ENCODE assay signal across 8 mouse cellular contexts in the genomic region with DNA sequence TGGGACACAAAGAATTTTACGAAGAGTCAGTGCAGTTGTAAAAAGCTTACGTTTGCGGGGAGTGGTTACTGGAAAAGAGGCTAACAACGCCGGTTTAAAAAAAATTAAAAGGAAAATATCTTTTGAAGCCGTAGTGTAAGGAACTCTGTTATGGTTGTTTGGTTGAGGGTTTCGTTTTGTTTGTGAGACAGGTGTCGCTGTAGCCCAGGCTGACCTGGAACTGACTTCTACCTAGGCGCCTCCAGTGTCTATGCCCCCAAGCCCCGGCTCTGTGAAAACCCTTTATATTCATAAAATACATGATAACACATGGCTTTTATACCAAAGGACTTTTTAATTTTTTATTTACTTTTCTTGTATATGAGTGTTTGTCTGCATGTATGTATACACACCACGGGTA. TPM values are rescaled to one million over a fixed set of nuclear protein-coding genes. Genes with fewer than 3 reads are reported as not detected.
DNase-seq lines count a peak whose midpoint lies in the region; ATAC-seq and TF ChIP-seq lines count a peak whose summit lies in the region.

No protein-coding gene starts in this region.

- WGBS in embryonic facial prominence, embryonic 11.5 days = 5% methylated on average over 11 of the region's 11 CpGs
- 2% methylated on average over 11 of the region's 11 CpGs for WGBS in hindbrain, postnatal 0 days
- WGBS in lung, postnatal 0 days = under 1% methylated on average over 11 of the region's 11 CpGs
- under 1% methylated on average over 11 of the region's 11 CpGs for whole genome bisulfite sequencing in stomach, embryonic 15.5 days

- no peaks in the 10 kb centered on the region for H3K36me3 ChIP-seq in embryonic facial prominence, embryonic 11.5 days (replicated peaks; ENCODE audit: control insufficient read depth, insufficient read depth, low read depth, low read length)
- H3K36me3 ChIP-seq in hindbrain, postnatal 0 days (ENCODE audit: insufficient read depth, low read length) = no peaks in the 10 kb centered on the region
- H3K36me3 ChIP-seq in lung, postnatal 0 days (ENCODE audit: insufficient read depth, low read length) = no peaks in the 10 kb centered on the region
- H3K36me3 ChIP-seq in stomach, embryonic 15.5 days = 0 out of 2 replicates have a peak, but pooled peaks cover 3% of the 10 kb centered on the region

- TF ChIP-seq EP300 in lung, postnatal 0 days (IDR thresholded peaks at IDR 0.05) = no peak

- ATAC-seq in embryonic facial prominence, embryonic 11.5 days (replicated peaks; ENCODE audit: insufficient number of reproducible peaks, low FRiP score, low TSS enrichment, low read depth) = no peak; the same call in 1 of the 2 replicates
- ATAC-seq in hindbrain, postnatal 0 days = no peak
- ATAC-seq in lung, postnatal 0 days = peak; percentile 50
- peak; percentile 40; the same call in 1 of the 2 replicates for ATAC-seq in stomach, embryonic 15.5 days (ENCODE audit: insufficient read depth, low FRiP score, low read depth)

- H3K27me3 ChIP-seq in embryonic facial prominence, embryonic 11.5 days (ENCODE audit: control insufficient read depth, insufficient read depth, low read length) = no peaks in the 10 kb centered on the region
- no peaks in the 10 kb centered on the region for H3K27me3 ChIP-seq in hindbrain, postnatal 0 days (ENCODE audit: insufficient read depth, low read length)
- no peaks in the 10 kb centered on the region for H3K27me3 ChIP-seq in lung, postnatal 0 days (replicated peaks; ENCODE audit: insufficient read depth, low read length)
- H3K27me3 ChIP-seq in stomach, embryonic 15.5 days (replicated peaks) = no peaks in the 10 kb centered on the region

- peak overlapping the region; percentile 69 for H3K9ac ChIP-seq in embryonic facial prominence, embryonic 11.5 days (replicated peaks; ENCODE audit: low read length)
- peak overlapping the region; percentile 51 for H3K9ac ChIP-seq in hindbrain, postnatal 0 days (replicated peaks; ENCODE audit: low read length)
- H3K9ac ChIP-seq in lung, postnatal 0 days (replicated peaks; ENCODE audit: low read depth) = peak overlapping the region; percentile 43
- peak overlapping the region; percentile 64 for H3K9ac ChIP-seq in stomach, embryonic 15.5 days

- H3K27ac ChIP-seq in embryonic facial prominence, embryonic 11.5 days (replicated peaks; ENCODE audit: low read depth, low read length) = no peak overlapping the region
- no peak overlapping the region for H3K27ac ChIP-seq in hindbrain, postnatal 0 days
- H3K27ac ChIP-seq in lung, postnatal 0 days (ENCODE audit: low read length) = peak overlapping the region; percentile 16; the same call in 1 of the 2 replicates
- peak overlapping the region; percentile 70; the same call in 1 of the 2 replicates for H3K27ac ChIP-seq in stomach, embryonic 15.5 days

- H3K4me3 ChIP-seq in embryonic facial prominence, embryonic 11.5 days (ENCODE audit: low read depth, low read length) = peak overlapping the region; percentile 69
- peak overlapping the region; percentile 72 for H3K4me3 ChIP-seq in hindbrain, postnatal 0 days (ENCODE audit: low read length)
- H3K4me3 ChIP-seq in lung, postnatal 0 days (ENCODE audit: low read depth, low read length) = peak overlapping the region; percentile 67
- H3K4me3 ChIP-seq in stomach, embryonic 15.5 days (replicated peaks) = peak overlapping the region; percentile 89

- no peaks in the 10 kb centered on the region for H3K4me1 ChIP-seq in embryonic facial prominence, embryonic 11.5 days (ENCODE audit: control insufficient read depth, insufficient read depth, low read length)
- H3K4me1 ChIP-seq in hindbrain, postnatal 0 days (ENCODE audit: insufficient read depth, low read length) = no peaks in the 10 kb centered on the region
- peaks cover 3% of the 10 kb centered on the region; the same call in 1 of the 2 replicates for H3K4me1 ChIP-seq in lung, postnatal 0 days (ENCODE audit: insufficient read depth, low read depth, low read length)
- no peaks in the 10 kb centered on the region for H3K4me1 ChIP-seq in stomach, embryonic 15.5 days

- DNase-seq in retina, embryonic 14.5 days (ENCODE audit: low spot score) = peak; percentile 26
- DNase-seq in retina, postnatal 1 day = no peak
- DNase-seq in embryonic facial prominence, embryonic 11.5 days (ENCODE audit: low spot score) = peak; percentile 29
- DNase-seq in hindbrain, postnatal 0 days (ENCODE audit: low spot score) = peak; percentile 24
- DNase-seq in lung, postnatal 0 days (ENCODE audit: low spot score) = no peak
- DNase-seq in left cerebral cortex, adult 18-20 months (ENCODE audit: low spot score in 2 of 2) = no peak
- no peak for DNase-seq in testis, postnatal 14 days (ENCODE audit: low spot score)

- no peaks in the 10 kb centered on the region for H3K9me3 ChIP-seq in embryonic facial prominence, embryonic 11.5 days (replicated peaks; ENCODE audit: control insufficient read depth, low read length)
- no peaks in the 10 kb centered on the region for H3K9me3 ChIP-seq in hindbrain, postnatal 0 days (ENCODE audit: low read length)
- H3K9me3 ChIP-seq in lung, postnatal 0 days (ENCODE audit: low read length) = no peaks in the 10 kb centered on the region
- no peaks in the 10 kb centered on the region for H3K9me3 ChIP-seq in stomach, embryonic 15.5 days

- H3K4me2 ChIP-seq in embryonic facial prominence, embryonic 11.5 days (ENCODE audit: low read depth, low read length) = peak overlapping the region; percentile 52
- H3K4me2 ChIP-seq in hindbrain, postnatal 0 days (ENCODE audit: low read depth, low read length) = peak overlapping the region; percentile 84
- H3K4me2 ChIP-seq in lung, postnatal 0 days (replicated peaks; ENCODE audit: low read depth, low read length) = peak overlapping the region; percentile 70
- peak overlapping the region; percentile 85 for H3K4me2 ChIP-seq in stomach, embryonic 15.5 days

- TF ChIP-seq CTCF in hindbrain, postnatal 0 days (IDR thresholded peaks at IDR 0.05; ENCODE audit: low read depth) = peak; percentile 44
- TF ChIP-seq CTCF in lung, postnatal 0 days (IDR thresholded peaks at IDR 0.05) = peak; percentile 26

RNA-seq across cellular contexts. Expression of a gene that starts 0.5 kb away (rescaled TPM):
- 44.8 and 46.4 TPM in 2 replicates for polyA plus RNA-seq in embryonic facial prominence, embryonic 11.5 days (2014; fragmentation: Nextera tagmentation; extraction: Ambion mirVana)
- 4.5 and 5.3 TPM in 2 replicates for total RNA-seq in hindbrain, postnatal 0 days (2014; rRNA removed)
- 9.7 and 10.2 TPM in 2 replicates for polyA plus RNA-seq in hindbrain, postnatal 0 days (2015; fragmentation: Nextera tagmentation; extraction: Ambion mirVana)
- 4.7 and 5.6 TPM in 2 replicates for polyA plus RNA-seq in lung, postnatal 0 days (2015; fragmentation: Nextera tagmentation; extraction: Ambion mirVana)
- polyA plus RNA-seq in stomach, embryonic 15.5 days (2015; fragmentation: Nextera tagmentation; extraction: Ambion mirVana) = 33.4 and 34.0 TPM in 2 replicates
- total RNA-seq in left cerebral cortex, adult 18-20 months (2021) = 1 to 10 TPM; 1.6 to 1.8 TPM

RNA-seq across cellular contexts. Expression of a gene that starts 7.1 kb away (rescaled TPM):
- 5.0 and 5.9 TPM in 2 replicates for polyA plus RNA-seq in embryonic facial prominence, embryonic 11.5 days (2014; fragmentation: Nextera tagmentation; extraction: Ambion mirVana)
- 26.6 and 36.6 TPM in 2 replicates for total RNA-seq in hindbrain, postnatal 0 days (2014; rRNA removed)
- 12.5 and 12.9 TPM in 2 replicates for polyA plus RNA-seq in hindbrain, postnatal 0 days (2015; fragmentation: Nextera tagmentation; extraction: Ambion mirVana)
- 5.4 and 6.1 TPM in 2 replicates for polyA plus RNA-seq in lung, postnatal 0 days (2015; fragmentation: Nextera tagmentation; extraction: Ambion mirVana)
- 20.2 and 20.3 TPM in 2 replicates for polyA plus RNA-seq in stomach, embryonic 15.5 days (2015; fragmentation: Nextera tagmentation; extraction: Ambion mirVana)
- 10 to 100 TPM; 74.7 to 78.5 TPM for total RNA-seq in left cerebral cortex, adult 18-20 months (2021)

Comparison
In these comparisons a context has a peak if more than half of its experiments do, and no peak if none do; other contexts are left out.
1. DNase-seq: peak in retina, embryonic 14.5 days (single experiment), embryonic facial prominence, embryonic 11.5 days (single experiment) and hindbrain, postnatal 0 days (single experiment); none in retina, postnatal 1 day (single experiment), lung, postnatal 0 days (single experiment), left cerebral cortex, adult 18-20 months (0 of 2) and testis, postnatal 14 days (single experiment).
2. ATAC-seq: peak in lung, postnatal 0 days (single experiment) and stomach, embryonic 15.5 days (single experiment); none in embryonic facial prominence, embryonic 11.5 days (single experiment) and hindbrain, postnatal 0 days (single experiment).
3. H3K27ac ChIP-seq: peak in lung, postnatal 0 days (single experiment) and stomach, embryonic 15.5 days (single experiment); none in embryonic facial prominence, embryonic 11.5 days (single experiment) and hindbrain, postnatal 0 days (single experiment).
4. Peak in every context shown above with its lines, with median percentiles within 50 percentile points of each other: H3K4me2 ChIP-seq, H3K4me3 ChIP-seq and H3K9ac ChIP-seq.